Mouse (Mus musculus): ENCODE data around the gene Cyp3a41a.
"Not testable (repeated sequence)": the region's sequence is repeated elsewhere in the genome, so short reads cannot be mapped to it uniquely, and the experiment has no call there.

The Cyp3a41a gene

DNA sequence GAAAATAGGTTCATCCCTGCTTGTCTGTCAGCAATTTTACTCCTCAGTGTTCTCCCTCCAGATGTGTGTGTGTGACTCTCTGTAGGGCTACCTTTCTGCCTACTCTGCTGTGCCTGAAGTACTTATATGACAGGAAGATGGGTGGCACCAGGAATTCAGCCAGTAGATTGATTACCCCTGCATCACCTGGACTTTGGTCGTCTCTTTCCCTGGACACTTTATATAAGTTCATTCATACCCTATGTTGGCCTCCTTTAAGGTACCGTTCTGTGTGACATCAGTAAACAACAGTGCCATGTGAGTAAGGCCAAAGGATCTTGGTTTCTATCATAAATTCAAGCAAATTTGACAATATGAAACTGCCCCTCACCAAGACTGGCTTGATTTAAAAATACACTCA, at the start of gene Cyp3a41a:
Gene Cyp3a41a, minus strand, starts transcription at position 101 of the 400 bp plus-strand sequence.
- DNase-seq: not testable (repeated sequence)

DNA sequence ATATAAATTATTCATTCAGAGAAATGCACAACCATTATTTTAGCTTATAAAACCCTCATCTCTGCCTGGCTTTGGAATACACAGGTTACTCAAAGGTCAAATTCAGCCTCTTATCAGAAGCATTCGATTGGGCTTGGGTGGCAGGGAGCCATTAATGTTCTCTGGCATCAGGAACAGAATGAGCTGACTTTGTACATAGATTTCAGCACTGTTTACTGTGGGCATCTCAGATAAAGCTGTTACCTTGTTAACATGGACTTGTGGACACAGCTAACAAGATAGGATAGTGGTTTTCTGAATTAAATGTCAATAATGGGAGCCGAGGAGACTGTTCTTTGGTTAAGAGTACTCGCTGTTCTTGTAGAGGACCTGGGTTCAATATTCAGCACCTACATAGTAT, 17.6 kb upstream of the Cyp3a41a start:
- not testable (repeated sequence) for DNase-seq

DNA sequence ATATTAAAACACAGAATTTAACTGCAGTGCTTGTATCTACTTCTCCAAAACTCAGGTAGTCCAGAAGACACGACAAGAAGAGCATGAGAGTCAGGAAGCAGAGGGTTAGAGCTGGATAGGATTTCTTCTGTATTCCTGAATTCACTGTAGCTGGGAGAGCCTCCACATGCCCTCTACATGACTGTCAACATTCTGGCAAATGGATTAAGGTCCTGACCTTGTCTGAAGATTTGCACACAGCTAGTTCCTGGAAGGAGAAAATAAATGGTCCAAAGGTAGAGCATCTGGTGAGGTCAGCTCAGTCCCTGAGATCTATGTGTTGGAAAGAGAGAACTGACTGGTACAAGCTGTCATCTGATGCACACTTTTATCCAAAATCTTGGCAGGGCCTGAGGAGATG, 5.6 kb downstream of the Cyp3a41a start:
- not testable (repeated sequence) for DNase-seq

GRCm38 (mm10) chr5:145707372-145707771, 12.6 kb downstream of the Cyp3a41a start:
- DNase-seq: not testable (repeated sequence)

DNA sequence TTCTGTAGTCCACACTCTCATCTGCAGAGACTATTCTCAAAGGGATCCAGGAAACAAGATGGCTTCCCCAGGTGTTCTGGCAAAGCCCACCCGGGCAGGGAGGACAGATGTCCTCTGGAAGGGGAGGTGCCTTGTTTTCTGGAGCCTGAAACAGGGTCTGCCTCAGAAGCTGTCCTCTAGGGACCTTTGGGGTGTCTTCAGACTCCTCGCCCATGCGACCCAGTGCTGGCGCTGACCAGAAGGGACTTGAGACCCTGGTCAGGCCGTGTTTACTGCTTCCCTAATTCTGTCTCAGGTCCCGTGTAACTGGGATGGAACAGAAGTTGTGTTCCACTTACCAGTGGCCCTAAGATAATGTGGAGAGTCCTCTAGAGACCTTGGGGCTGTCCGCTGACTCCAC, 57.9 kb downstream of the Cyp3a41a start:
- no peak for DNase-seq

- DNase-seq: no peak
Observed at GRCm38 (mm10) chr5:145647779-145648178, 72.2 kb downstream of the Cyp3a41a start.
